Mouse (Mus musculus) midbrain, embryonic 11.5 days (tissue): ENCODE results near the gene Nacc1. TPM values are rescaled to one million over a fixed set of nuclear protein-coding genes. Genes with fewer than 3 reads are reported as not detected.

ENCODE experiments used
- ATAC-seq: fragments of 200-750 bp; cut with Nextera tagmentation; 2 replicates; pipeline ENCODE4 v1.8.0; 2017; ENCODE audit warnings: moderate TSS enrichment, moderate library complexity; ENCODE audit not compliant: low FRiP score
- DNase-seq: peaks from one replicate; pipeline ENCODE4 v3.0.0; 2015; ENCODE audit warnings: low spot score; ENCODE audit errors: missing footprints
- H3K27ac ChIP-seq: fragments of 300-500 bp; sonication (generic); 2 replicates; pipeline ENCODE4 v1.5.1; 2014; ENCODE audit warnings: low read depth, low read length
- H3K27me3 ChIP-seq: fragments of 300-500 bp; sonication (generic); 2 replicates; pipeline ENCODE4 v1.6.1; 2014; ENCODE audit warnings: mild to moderate bottlenecking, low read length, moderate library complexity, mixed read lengths; ENCODE audit not compliant: control insufficient read depth, insufficient read depth
- H3K36me3 ChIP-seq: fragments of 300-500 bp; sonication (generic); 2 replicates; pipeline ENCODE4 v1.6.1; 2014; ENCODE audit warnings: mild to moderate bottlenecking, low read length, moderate library complexity, mixed read lengths; ENCODE audit not compliant: control insufficient read depth, insufficient read depth
- H3K4me1 ChIP-seq: fragments of 300-500 bp; sonication (generic); 2 replicates; pipeline ENCODE4 v1.6.1; 2014; ENCODE audit warnings: low read length; ENCODE audit not compliant: control insufficient read depth, insufficient read depth
- H3K4me2 ChIP-seq: fragments of 300-500 bp; sonication (generic); 2 replicates; pipeline ENCODE4 v1.6.1; 2014; ENCODE audit warnings: mild to moderate bottlenecking, moderate library complexity
- H3K4me3 ChIP-seq: fragments of 300-500 bp; sonication (generic); 2 replicates; pipeline ENCODE4 v1.5.1; 2014; ENCODE audit warnings: low read depth, low read length
- H3K9ac ChIP-seq: fragments of 300-500 bp; sonication (generic); 2 replicates; pipeline ENCODE4 v1.6.1; 2014; ENCODE audit warnings: low read length
- H3K9me3 ChIP-seq: fragments of 300-500 bp; sonication (generic); 2 replicates; pipeline ENCODE4 v1.6.1; 2016; ENCODE audit warnings: low read length; ENCODE audit not compliant: control insufficient read depth
- WGBS: fragments of 180-500 bp; shearing (Covaris S2); extraction: QIAGEN DNeasy Blood & Tissue Kit; methylation state at CpG from one replicate; pipeline ENCODE4 v1.1.7; 2014; 5-methylcytosine and 5-hydroxymethylcytosine counted together
- polyA plus RNA-seq: library from polyadenylated mRNA; unstranded; fragments of >200 nt; fragmentation: Nextera tagmentation; extraction: Ambion mirVana; gene quantifications from 2 replicates; pipeline ENCODE4 v1.2.1, GENCODE M21; 2014

Gene Nacc1
- 18.6 and 21.4 TPM in 2 replicates for polyA plus RNA-seq

GRCm38 (mm10) chr8:84687705-84688100 lies at the start of gene Nacc1:
Nacc1 (minus strand) TSS chr8:84687862.
- DNase-seq (peak; percentile 96), ATAC-seq (peak; percentile 83)
- WGBS: under 1% methylated on average over 35 of the region's 37 CpGs
- H3K27me3 ChIP-seq: no peaks in the 10 kb centered on the region
- peaks cover 27% of the 10 kb centered on the region for H3K4me1 ChIP-seq
- peak within 1 kb of the TSS; percentile 90 for H3K27ac ChIP-seq
- no peaks in the 10 kb centered on the region for H3K36me3 ChIP-seq
- H3K4me3 ChIP-seq: peak within 1 kb of the TSS; percentile 100
- H3K9me3 ChIP-seq: no peaks in the 10 kb centered on the region
- H3K9ac ChIP-seq: peak within 1 kb of the TSS; percentile 100
- peak within 1 kb of the TSS; percentile 93 for H3K4me2 ChIP-seq

GRCm38 (mm10) chr8:84736521-84736920 lies 48.9 kb upstream of the Nacc1 start:
- H3K27ac ChIP-seq: no peak overlapping the region
- no peak overlapping the region for H3K9ac ChIP-seq
- H3K27me3 ChIP-seq: peaks cover 89% of the 10 kb centered on the region
- H3K4me3 ChIP-seq: no peak overlapping the region
- H3K36me3 ChIP-seq: no peaks in the 10 kb centered on the region
- H3K9me3 ChIP-seq: no peaks in the 10 kb centered on the region
- peaks cover 18% of the 10 kb centered on the region for H3K4me1 ChIP-seq
- no peak for ATAC-seq
- 72% methylated on average over 4 of the region's 4 CpGs for WGBS
- DNase-seq: no peak
- H3K4me2 ChIP-seq: no peak overlapping the region

- DNase-seq: no peak
- H3K27ac ChIP-seq: no peak overlapping the region
- WGBS: 54% methylated on average over 2 of the region's 2 CpGs
Measured at GRCm38 (mm10) chr8:84735597-84735996, 47.9 kb upstream of the Nacc1 start.

GRCm38 (mm10) chr8:84734680-84735079 lies 47.0 kb upstream of the Nacc1 start:
- no peak overlapping the region for H3K4me2 ChIP-seq
- no peak overlapping the region for H3K9ac ChIP-seq
- peaks cover 70% of the 10 kb centered on the region for H3K27me3 ChIP-seq
- H3K4me3 ChIP-seq: no peak overlapping the region
- WGBS: 82% methylated on average over 2 of the region's 2 CpGs
- H3K4me1 ChIP-seq: peaks cover 32% of the 10 kb centered on the region
- H3K36me3 ChIP-seq: no peaks in the 10 kb centered on the region
- DNase-seq (no peak), ATAC-seq (no peak)
- no peaks in the 10 kb centered on the region for H3K9me3 ChIP-seq
- no peak overlapping the region for H3K27ac ChIP-seq

More at GRCm38 (mm10) chr8:84735597-84735996, 47.9 kb upstream of the Nacc1 start:
- ATAC-seq: no peak
- Histone ChIP-seq H3K4me1 (peaks cover 25% of the 10 kb centered on the region), H3K4me3 (no peak overlapping the region), H3K4me2 (no peak overlapping the region), H3K36me3 (no peaks in the 10 kb centered on the region), H3K27me3 (peaks cover 79% of the 10 kb centered on the region), H3K9me3 (no peaks in the 10 kb centered on the region), H3K9ac (no peak overlapping the region)

GRCm38 (mm10) chr8:84733959-84734358 lies 46.3 kb upstream of the Nacc1 start:
- Histone ChIP-seq H3K4me2 (no peak overlapping the region), H3K9me3 (no peaks in the 10 kb centered on the region), H3K36me3 (no peaks in the 10 kb centered on the region), H3K4me1 (peaks cover 30% of the 10 kb centered on the region), H3K4me3 (no peak overlapping the region), H3K27ac (no peak overlapping the region), H3K27me3 (peaks cover 63% of the 10 kb centered on the region), H3K9ac (no peak overlapping the region)
- DNase-seq (no peak), ATAC-seq (no peak)
- 82% methylated on average over 6 of the region's 6 CpGs for WGBS

GRCm38 (mm10) chr8:84732996-84733395 lies 45.3 kb upstream of the Nacc1 start:
- H3K4me1 ChIP-seq: peaks cover 25% of the 10 kb centered on the region
- 54% methylated on average over 5 of the region's 6 CpGs for WGBS

GRCm38 (mm10) chr8:84732545-84732944 lies 44.9 kb upstream of the Nacc1 start:
- H3K9ac ChIP-seq: no peak overlapping the region
- no peaks in the 10 kb centered on the region for H3K9me3 ChIP-seq
- no peak overlapping the region for H3K4me2 ChIP-seq
- H3K27me3 ChIP-seq: peaks cover 49% of the 10 kb centered on the region
- H3K36me3 ChIP-seq: no peaks in the 10 kb centered on the region
- peaks cover 22% of the 10 kb centered on the region for H3K4me1 ChIP-seq
- no peak for ATAC-seq
- 80% methylated on average over 5 of the region's 5 CpGs for WGBS
- DNase-seq: no peak
- no peak overlapping the region for H3K4me3 ChIP-seq
- H3K27ac ChIP-seq: no peak overlapping the region

More at GRCm38 (mm10) chr8:84732996-84733395, 45.3 kb upstream of the Nacc1 start:
- H3K27ac ChIP-seq: no peak overlapping the region
- H3K4me3 ChIP-seq: no peak overlapping the region
- no peaks in the 10 kb centered on the region for H3K36me3 ChIP-seq
- H3K9me3 ChIP-seq: no peaks in the 10 kb centered on the region
- no peak for ATAC-seq
- no peak overlapping the region for H3K4me2 ChIP-seq
- DNase-seq: no peak
- peaks cover 53% of the 10 kb centered on the region for H3K27me3 ChIP-seq
- no peak overlapping the region for H3K9ac ChIP-seq

GRCm38 (mm10) chr8:84731371-84732177 lies 43.9 kb upstream of the Nacc1 start:
- no peak overlapping the region for H3K4me3 ChIP-seq
- WGBS: 70% methylated on average over 11 of the region's 11 CpGs

GRCm38 (mm10) chr8:84730541-84731370 lies 43.1 kb upstream of the Nacc1 start:
- no peaks in the 10 kb centered on the region for H3K36me3 ChIP-seq
- DNase-seq: peak; percentile 92
- ATAC-seq: peak; percentile 64
- H3K4me3 ChIP-seq: no peak overlapping the region
- 0 out of 2 replicates have a peak overlapping the region, but pooled peaks have one; percentile 6 for H3K9ac ChIP-seq
- no peaks in the 10 kb centered on the region for H3K9me3 ChIP-seq
- WGBS: 22% methylated on average over 9 of the region's 9 CpGs
- peaks cover 32% of the 10 kb centered on the region for H3K27me3 ChIP-seq
- peaks cover 22% of the 10 kb centered on the region for H3K4me1 ChIP-seq
- H3K27ac ChIP-seq: peak overlapping the region; percentile 76
- H3K4me2 ChIP-seq: no peak overlapping the region

More at GRCm38 (mm10) chr8:84731371-84732177, 43.9 kb upstream of the Nacc1 start:
- Histone ChIP-seq H3K9ac (no peak overlapping the region), H3K4me1 (peaks cover 22% of the 10 kb centered on the region), H3K4me2 (no peak overlapping the region), H3K9me3 (no peaks in the 10 kb centered on the region), H3K36me3 (no peaks in the 10 kb centered on the region), H3K27me3 (peaks cover 40% of the 10 kb centered on the region), H3K27ac (peak overlapping the region; percentile 76)
- DNase-seq (no peak), ATAC-seq (no peak)
